Mouse (Mus musculus) ES-Bruce4 (cell line): Measurements from ENCODE around the gene Entpd1.

ENCODE experiments used
- CTCF ChIP-seq: IDR thresholded peaks from one replicate; pipeline ENCODE4 v1.8.1; 2011; ENCODE audit warnings: low read depth, low read length
- EP300 ChIP-seq: IDR thresholded peaks from 2 replicates; pipeline ENCODE4 v1.6.1; 2011; ENCODE audit warnings: low read depth, low read length; ENCODE audit not compliant: insufficient read depth

GRCm38 (mm10) chr19:40746603-40747002, 134.4 kb downstream of the Entpd1 start:
- TF ChIP-seq CTCF: peak; percentile 33
- no peak for TF ChIP-seq EP300
